Mouse (Mus musculus): ENCODE data around the gene Ksr1.

- no peak for TF ChIP-seq MAX (IDR thresholded peaks at IDR 0.05; ENCODE audit: low read depth)
- no peak for TF ChIP-seq POLR2A (IDR thresholded peaks at IDR 0.05; ENCODE audit: insufficient read length, low read depth)
- TF ChIP-seq E2F4 (IDR thresholded peaks at IDR 0.05; ENCODE audit: insufficient read depth): no peak
Observed at GRCm38 (mm10) chr11:79030570-79031451, 115.4 kb downstream of the Ksr1 start.
